Mouse (Mus musculus): ENCODE results near the gene Xrn1. TPM values are rescaled to one million over a fixed set of nuclear protein-coding genes. Genes with fewer than 3 reads are reported as not detected.

Xrn1 gene
- polyA plus RNA-seq, 1 experiment from 2014 or later: 26.4 TPM

- WGBS: 77% methylated on average over 8 of the region's 8 CpGs
- no peak for ATAC-seq (ENCODE audit: low FRiP score, low read depth)
- H3K9me3 ChIP-seq: peaks cover 15% of the 10 kb centered on the region
- H3K27ac ChIP-seq: no peak overlapping the region
- no peaks in the 10 kb centered on the region for H3K4me1 ChIP-seq
- H3K4me3 ChIP-seq: no peak overlapping the region
- no peak overlapping the region for H3K9ac ChIP-seq
- H3K4me2 ChIP-seq (replicated peaks): no peak overlapping the region
- H3K27me3 ChIP-seq: no peaks in the 10 kb centered on the region
- no peaks in the 10 kb centered on the region for H3K36me3 ChIP-seq
Observed at GRCm38 (mm10) chr9:96102846-96103245, 148.3 kb downstream of the Xrn1 start.

Other genes starting within 250 kb of the Xrn1 start
- gene Trpc1, start 204.4 kb upstream of the Xrn1 start, polyA plus RNA-seq (2015; fragmentation: Nextera tagmentation; extraction: Ambion mirVana): 2.0 and 3.2 TPM in 2 replicates
- gene Pls1, start 109.4 kb upstream of the Xrn1 start, polyA plus RNA-seq (2015; fragmentation: Nextera tagmentation; extraction: Ambion mirVana): 2.6 and 2.8 TPM in 2 replicates
- 18.9 and 19.6 TPM in 2 replicates for gene Atr, start 97.2 kb upstream of the Xrn1 start, polyA plus RNA-seq (2015; fragmentation: Nextera tagmentation; extraction: Ambion mirVana)
- gene Gk5, start 164.6 kb downstream of the Xrn1 start, polyA plus RNA-seq (2015; fragmentation: Nextera tagmentation; extraction: Ambion mirVana): 6.2 and 6.3 TPM in 2 replicates
- 42.6 and 44.8 TPM in 2 replicates for gene Tfdp2, start 241.5 kb downstream of the Xrn1 start, polyA plus RNA-seq (2015; fragmentation: Nextera tagmentation; extraction: Ambion mirVana)

All from limb, embryonic 13.5 days (tissue).